Mouse (Mus musculus): ENCODE data around the gene Plagl2. TPM values are rescaled to one million over a fixed set of nuclear protein-coding genes. Genes with fewer than 3 reads are reported as not detected.

Gene Plagl2
- total RNA-seq, 2 experiments from 2014 or later = 4.6 to 5.2 TPM

GRCm38 (mm10) chr2:153240701-153241235, 458 bp downstream of the Plagl2 start:
- intact Hi-C loops (cut with DNase I) = no loop called here
- no peak for DNase-seq (ENCODE audit: extremely low spot score in 1 of 2, low spot score in 2 of 2)

DNA sequence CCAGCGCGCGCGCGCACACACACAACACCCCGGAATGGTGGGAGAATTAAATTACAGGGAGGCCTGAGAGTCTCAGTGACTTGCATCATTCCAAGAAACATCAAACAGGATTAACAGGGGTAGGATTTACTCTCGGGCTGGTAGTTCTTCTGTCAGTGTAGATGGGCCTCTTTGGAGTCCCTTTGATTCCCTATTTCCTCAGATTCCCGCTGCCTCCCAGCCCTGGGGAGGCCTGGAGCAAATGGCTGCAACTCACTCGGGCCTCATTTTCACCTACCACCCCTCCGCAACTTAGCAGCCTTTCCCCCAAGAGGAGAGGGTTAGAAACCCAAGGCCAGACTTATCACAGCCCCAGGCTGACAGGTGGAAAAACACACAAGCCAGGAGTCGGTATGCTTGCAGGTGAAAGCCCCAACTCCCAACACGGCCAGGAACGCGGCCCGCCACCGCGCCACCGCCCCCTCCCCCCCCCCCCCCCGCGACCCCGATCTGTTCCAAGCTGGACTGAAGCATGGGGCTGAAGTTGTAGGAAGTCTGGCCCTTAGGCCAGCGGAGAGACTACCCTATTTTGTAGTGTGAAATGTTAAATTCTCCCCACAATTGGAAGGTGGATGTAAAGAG, 1.3 kb downstream of the Plagl2 start:
- DNase-seq (ENCODE audit: extremely low spot score in 1 of 2, low spot score in 2 of 2) = no peak
- intact Hi-C loops (cut with DNase I) = no loop called here

DNA sequence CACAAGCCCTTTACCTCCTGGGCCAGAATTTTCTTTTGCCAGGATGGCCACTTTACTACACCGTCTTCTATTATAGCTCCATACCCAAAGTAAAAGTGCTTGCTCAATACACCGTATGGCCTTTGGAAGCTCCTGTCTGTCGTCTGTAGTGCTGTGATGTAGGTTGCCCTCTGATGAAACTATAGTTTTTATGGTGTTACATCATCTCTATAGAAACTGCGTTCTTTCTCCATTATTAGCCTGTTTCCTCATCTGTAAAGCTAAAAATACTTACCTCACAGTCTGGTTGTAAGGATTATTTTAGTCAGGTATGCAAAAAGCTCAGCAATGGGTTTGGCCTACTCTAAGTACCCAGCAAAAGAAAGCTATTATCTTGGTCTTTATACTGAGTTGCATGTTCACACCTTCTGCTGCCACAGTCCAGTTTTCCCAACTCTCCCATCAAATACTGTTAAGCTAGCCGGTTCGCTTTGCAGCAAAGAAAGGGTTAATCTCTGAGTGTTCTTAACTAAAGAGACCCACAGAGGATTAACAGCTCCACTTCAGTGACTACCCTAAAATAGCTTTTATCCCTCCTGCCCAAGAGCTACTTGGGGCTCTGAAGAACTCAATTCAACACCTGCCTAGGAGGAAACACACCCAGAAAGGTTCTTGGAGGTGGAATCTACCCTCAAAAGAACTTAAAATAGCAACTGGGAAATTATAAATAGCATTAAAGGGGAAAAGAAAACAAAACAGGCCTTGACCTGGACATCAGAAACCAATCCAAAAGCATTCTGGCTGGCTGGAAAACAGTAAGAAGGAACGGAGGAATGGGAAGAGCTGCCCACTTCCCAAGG, 2.0 kb downstream of the Plagl2 start:
- intact Hi-C loops (cut with DNase I) = no loop called here

DNA sequence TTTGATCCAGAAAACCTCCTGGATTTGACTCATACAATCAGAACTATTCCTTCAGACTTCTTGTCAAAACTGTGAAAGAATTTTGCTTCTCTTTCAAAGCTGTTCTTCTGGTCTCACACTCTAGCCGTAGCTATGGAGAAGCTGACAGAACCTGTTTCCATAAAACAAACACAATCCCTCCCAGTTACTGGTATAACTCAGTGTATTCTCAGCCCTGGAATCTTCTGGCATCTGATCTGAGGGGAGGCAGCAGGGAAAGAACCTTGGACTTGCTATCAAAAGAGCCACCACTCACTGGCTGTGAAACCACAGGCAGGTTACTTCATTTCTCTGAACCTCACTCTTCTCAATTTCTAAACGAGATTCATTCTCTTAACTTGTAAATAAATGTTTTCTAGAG, 2.8 kb downstream of the Plagl2 start:
- intact Hi-C loops (cut with DNase I) = no loop called here
- no peak for DNase-seq (ENCODE audit: extremely low spot score in 1 of 2, low spot score in 2 of 2)

More for the DNA sequence above, 2.0 kb downstream of the Plagl2 start:
- DNase-seq (ENCODE audit: extremely low spot score in 1 of 2, low spot score in 2 of 2) = no peak

DNA sequence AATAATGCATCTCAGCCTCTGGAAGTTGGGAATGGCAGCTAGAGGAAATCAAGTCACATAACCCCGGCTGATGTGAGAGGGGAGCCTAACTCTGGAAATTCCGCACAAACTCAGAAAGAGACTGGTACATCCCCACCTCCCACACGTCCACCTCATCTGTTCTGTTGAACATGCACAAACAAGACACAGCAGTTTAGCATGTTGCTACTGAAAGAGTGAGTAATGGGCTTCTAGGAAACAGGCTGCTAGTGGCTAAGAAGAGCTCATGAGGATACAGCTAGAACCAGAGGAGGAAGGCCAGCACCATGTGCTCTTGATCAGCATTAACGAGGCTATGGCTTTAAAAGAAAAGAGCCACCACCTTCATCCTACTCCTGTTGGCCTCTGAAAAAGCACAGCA, 3.3 kb downstream of the Plagl2 start:
- intact Hi-C loops (cut with DNase I) = no loop called here
- DNase-seq (ENCODE audit: extremely low spot score in 1 of 2, low spot score in 2 of 2) = no peak

GRCm38 (mm10) chr2:153237193-153237592, 4.0 kb downstream of the Plagl2 start:
- intact Hi-C loops (cut with DNase I) = no loop called here
- no peak for DNase-seq (ENCODE audit: extremely low spot score in 1 of 2, low spot score in 2 of 2)

- intact Hi-C loops (cut with DNase I) = no loop called here
- no peak for DNase-seq (ENCODE audit: extremely low spot score in 1 of 2, low spot score in 2 of 2)
These were observed 12.7 kb downstream of the Plagl2 start for GRCm38 (mm10) chr2:153228523-153228922.

- intact Hi-C loops (cut with DNase I) = no loop called here
- DNase-seq (ENCODE audit: extremely low spot score in 1 of 2, low spot score in 2 of 2) = no peak
These were observed 13.3 kb downstream of the Plagl2 start for GRCm38 (mm10) chr2:153227959-153228358.

DNA sequence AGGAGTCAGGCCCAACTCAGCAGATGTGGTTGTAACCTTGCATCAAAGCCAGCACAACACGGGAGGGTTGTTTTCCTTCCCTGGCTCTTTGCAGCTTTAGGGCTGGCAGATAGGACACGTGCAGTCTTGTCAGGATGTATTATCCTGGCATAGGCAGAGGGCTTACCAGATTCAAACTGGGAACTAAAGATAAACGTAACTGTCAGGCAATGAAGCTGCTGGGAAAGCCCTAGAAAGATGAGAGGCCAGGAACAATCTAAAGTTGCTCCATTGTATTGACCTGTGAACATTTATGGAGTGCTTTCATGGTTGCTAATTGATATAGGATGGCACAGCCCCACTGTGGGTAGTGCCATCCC, 15.7 kb downstream of the Plagl2 start:
- no peak for DNase-seq (ENCODE audit: extremely low spot score in 1 of 2, low spot score in 2 of 2)
- intact Hi-C loops (cut with DNase I) = no loop called here

- intact Hi-C loops (cut with DNase I) = no loop called here
- peak; percentile 44 to 78 for DNase-seq (ENCODE audit: extremely low spot score in 1 of 2, low spot score in 2 of 2)
These were observed 16.2 kb downstream of the Plagl2 start, which contains the start of gene Tspyl3 for GRCm38 (mm10) chr2:153224946-153225594. TSS of gene Tspyl3 (minus strand) at chr2:153225441.

GRCm38 (mm10) chr2:153222566-153222965, 18.7 kb downstream of the Plagl2 start:
- intact Hi-C loops (cut with DNase I) = no loop called here
- no peak for DNase-seq (ENCODE audit: extremely low spot score in 1 of 2, low spot score in 2 of 2)

- no peak for DNase-seq (ENCODE audit: extremely low spot score in 1 of 2, low spot score in 2 of 2)
- intact Hi-C loops (cut with DNase I) = no loop called here
These were observed 19.1 kb downstream of the Plagl2 start for GRCm38 (mm10) chr2:153222130-153222529.

DNA sequence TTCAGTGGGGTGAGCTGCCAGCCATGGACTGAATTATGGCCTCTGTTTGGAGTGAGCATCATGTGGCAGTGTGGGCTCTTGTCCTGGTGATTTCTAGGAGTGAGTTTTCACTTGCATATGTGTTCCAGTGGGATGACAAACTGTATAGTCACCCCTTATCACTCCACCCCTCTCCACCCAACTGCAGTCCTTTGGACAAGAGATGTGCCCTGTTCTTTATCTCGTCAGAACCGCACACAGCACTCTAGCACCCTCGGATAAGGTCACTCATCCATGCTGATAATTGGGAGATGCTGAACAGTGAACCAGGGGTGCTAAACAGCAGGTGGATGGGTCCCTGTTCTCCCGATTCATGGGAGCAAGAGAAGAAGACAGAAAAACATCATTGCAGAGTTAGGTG, 19.6 kb downstream of the Plagl2 start:
- no peak for DNase-seq (ENCODE audit: extremely low spot score in 1 of 2, low spot score in 2 of 2)
- intact Hi-C loops (cut with DNase I) = no loop called here

DNA sequence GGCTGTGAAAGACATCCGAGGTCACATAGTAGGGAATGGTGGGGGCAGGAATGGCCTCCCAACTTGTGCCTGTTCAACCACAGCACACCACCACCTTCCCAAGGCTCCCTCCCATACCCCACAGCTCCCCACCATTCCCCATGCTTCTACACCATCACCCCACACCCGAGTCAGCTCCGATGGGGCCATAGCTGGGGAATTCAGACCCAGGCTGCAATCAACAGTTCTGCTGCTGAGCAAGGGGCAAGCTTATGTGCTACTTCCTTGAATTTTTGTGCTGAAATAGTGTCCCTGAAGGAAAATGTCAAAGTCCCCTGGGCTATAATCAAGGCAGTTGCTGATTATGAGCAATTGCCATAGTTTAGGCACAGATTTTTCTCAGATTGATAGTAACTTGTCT, 22.7 kb downstream of the Plagl2 start:
- intact Hi-C loops (cut with DNase I) = no loop called here
- DNase-seq (ENCODE audit: extremely low spot score in 1 of 2, low spot score in 2 of 2) = no peak

GRCm38 (mm10) chr2:153217826-153218340, 23.3 kb downstream of the Plagl2 start:
- intact Hi-C loops (cut with DNase I) = no loop called here
- no peak for DNase-seq (ENCODE audit: extremely low spot score in 1 of 2, low spot score in 2 of 2)

DNA sequence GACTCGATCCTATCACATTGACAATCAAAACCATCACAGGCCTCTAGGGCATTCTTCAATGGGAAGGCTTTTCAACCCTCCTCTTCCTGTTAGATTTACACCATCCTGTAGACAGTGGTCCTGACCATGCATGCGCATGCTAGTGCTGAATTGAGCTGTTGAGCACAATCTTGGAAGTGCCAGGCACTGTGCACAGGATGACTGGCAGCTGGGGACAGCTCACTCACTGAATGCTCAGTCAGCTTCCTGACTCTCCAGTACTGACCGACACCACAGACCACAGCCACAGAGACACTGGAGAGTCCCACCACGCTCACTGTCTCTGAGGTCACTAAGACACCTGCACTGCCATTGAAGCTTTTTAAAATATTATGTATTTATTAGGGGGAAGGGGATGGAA, 25.8 kb downstream of the Plagl2 start:
- no peak for DNase-seq (ENCODE audit: extremely low spot score in 1 of 2, low spot score in 2 of 2)
- intact Hi-C loops (cut with DNase I) = no loop called here

DNA sequence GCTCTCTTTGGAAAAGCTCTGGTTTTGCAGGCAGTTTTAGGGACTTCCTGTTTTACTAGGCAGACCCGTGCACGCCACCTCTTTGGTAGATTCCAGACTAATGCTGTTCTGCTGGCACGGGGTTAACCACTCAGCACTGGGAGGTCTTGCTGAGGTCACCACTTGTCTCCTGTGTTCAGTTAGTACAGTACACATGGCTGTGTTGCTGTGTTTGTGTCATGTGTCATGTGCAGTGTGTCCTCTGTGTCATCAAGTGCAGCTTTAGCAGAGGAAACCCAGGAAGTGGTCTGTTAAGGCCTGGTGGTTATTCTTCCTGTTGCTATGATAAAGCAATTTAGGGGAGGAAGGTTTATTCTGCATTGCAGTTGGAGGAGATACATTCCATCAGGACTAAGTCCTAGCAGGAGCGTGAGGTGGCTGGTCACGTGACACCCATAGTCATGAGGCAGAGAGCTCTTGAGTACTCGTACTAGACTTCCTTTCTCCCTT, 26.4 kb downstream of the Plagl2 start:
- no peak for DNase-seq (ENCODE audit: extremely low spot score in 1 of 2, low spot score in 2 of 2)
- intact Hi-C loops (cut with DNase I) = no loop called here

GRCm38 (mm10) chr2:153213351-153213750, 27.9 kb downstream of the Plagl2 start:
- no peak for DNase-seq (ENCODE audit: extremely low spot score in 1 of 2, low spot score in 2 of 2)
- intact Hi-C loops (cut with DNase I) = no loop called here

- intact Hi-C loops (cut with DNase I) = no loop called here
- DNase-seq (ENCODE audit: extremely low spot score in 1 of 2, low spot score in 2 of 2) = no peak
These were observed 29.8 kb downstream of the Plagl2 start for GRCm38 (mm10) chr2:153211451-153211850.
